Mouse (Mus musculus) myocyte (in vitro differentiated cells): ENCODE results near the gene Atg13. TPM values are rescaled to one million over a fixed set of nuclear protein-coding genes. Genes with fewer than 3 reads are reported as not detected.

Experiments used
- H3K27me3 ChIP-seq: one replicate; pipeline ENCODE4 v1.6.1; 2011; ENCODE audit not compliant: control insufficient read depth, insufficient read depth, insufficient read length
- H3K36me3 ChIP-seq: one replicate; pipeline ENCODE4 v1.6.1; 2011; ENCODE audit not compliant: control insufficient read depth, insufficient read depth
- H3K4me2 ChIP-seq: one replicate; pipeline ENCODE4 v1.6.1; 2011; ENCODE audit warnings: low read depth, control low read depth
- H3K4me3 ChIP-seq: one replicate; pipeline ENCODE4 v1.5.1; 2011; ENCODE audit warnings: mild to moderate bottlenecking, control low read depth, moderate library complexity
- H3K79me2 ChIP-seq: one replicate; pipeline ENCODE4 v1.6.1; 2011; ENCODE audit not compliant: control insufficient read depth, insufficient read depth
- H3ac ChIP-seq: one replicate; pipeline ENCODE4 v1.6.1; 2011; ENCODE audit not compliant: control insufficient read depth, insufficient read length
- CEBPB ChIP-seq: IDR thresholded peaks from 2 replicates; pipeline ENCODE4 v1.6.1; 2011; ENCODE audit warnings: mild to moderate bottlenecking, moderate library complexity; ENCODE audit not compliant: poor library complexity, insufficient read depth, severe bottlenecking
- E2F4 ChIP-seq: IDR thresholded peaks from one replicate; pipeline ENCODE4 v1.6.1; 2011; ENCODE audit warnings: mild to moderate bottlenecking, control low read depth, moderate library complexity; ENCODE audit not compliant: insufficient read depth
- MAX ChIP-seq: IDR thresholded peaks from one replicate; pipeline ENCODE4 v1.6.1; 2011; ENCODE audit warnings: low read depth, mild to moderate bottlenecking, control low read depth
- MYOD1 ChIP-seq, 3 experiments: IDR thresholded peaks; one replicate each; pipeline ENCODE4 v1.6.1; 2011; ENCODE audit warnings: control low read depth in 2 of 3, low read depth in 2 of 3, mild to moderate bottlenecking in 2 of 3, moderate library complexity in 1 of 3; ENCODE audit not compliant: insufficient read length in 2 of 3, control insufficient read depth in 1 of 3
- MYOG ChIP-seq, 3 experiments: IDR thresholded peaks; one replicate each; pipeline ENCODE4 v1.6.1; 2011; ENCODE audit warnings: control low read depth in 2 of 3, low read depth in 2 of 3, mild to moderate bottlenecking in 2 of 3; ENCODE audit not compliant: insufficient read length in 2 of 3, control insufficient read depth in 1 of 3, insufficient read depth in 1 of 3
- POLR2A ChIP-seq: IDR thresholded peaks from one replicate; pipeline ENCODE4 v1.6.1; 2011; ENCODE audit warnings: low read depth, mild to moderate bottlenecking, control low read depth, moderate library complexity; ENCODE audit not compliant: insufficient read length
- POLR2AphosphoS2 ChIP-seq: IDR thresholded peaks from one replicate; pipeline ENCODE4 v1.6.1; 2011; ENCODE audit warnings: low read depth, control low read depth; ENCODE audit not compliant: insufficient read length
- REST ChIP-seq: IDR thresholded peaks from one replicate; pipeline ENCODE4 v1.6.1; 2011; ENCODE audit warnings: mild to moderate bottlenecking, control low read depth, moderate library complexity; ENCODE audit not compliant: insufficient read depth, insufficient read length
- SRF ChIP-seq: IDR thresholded peaks from one replicate; pipeline ENCODE4 v1.6.1; 2011; ENCODE audit warnings: low read depth; ENCODE audit not compliant: control insufficient read depth, insufficient read length
- TCF12 ChIP-seq: IDR thresholded peaks from one replicate; pipeline ENCODE4 v1.6.1; 2011; ENCODE audit warnings: mild to moderate bottlenecking, control low read depth; ENCODE audit not compliant: poor library complexity, insufficient read depth, severe bottlenecking
- TCF3 ChIP-seq: IDR thresholded peaks from one replicate; pipeline ENCODE4 v1.6.1; 2011; ENCODE audit warnings: low read depth, control low read depth; ENCODE audit not compliant: insufficient read length
- USF1 ChIP-seq: IDR thresholded peaks from one replicate; pipeline ENCODE4 v1.6.1; 2011; ENCODE audit warnings: low read depth, mild to moderate bottlenecking, control low read depth, moderate library complexity
- polyA plus RNA-seq: library from polyadenylated mRNA; unstranded; fragments of >200 nt; fragmentation: generic; extraction: Trizol; gene quantifications from one replicate; pipeline ENCODE4 v1.2.1, GENCODE M21; 2012; ENCODE audit warnings: missing spikeins

The Atg13 gene
- polyA plus RNA-seq: 29.7 TPM

DNA sequence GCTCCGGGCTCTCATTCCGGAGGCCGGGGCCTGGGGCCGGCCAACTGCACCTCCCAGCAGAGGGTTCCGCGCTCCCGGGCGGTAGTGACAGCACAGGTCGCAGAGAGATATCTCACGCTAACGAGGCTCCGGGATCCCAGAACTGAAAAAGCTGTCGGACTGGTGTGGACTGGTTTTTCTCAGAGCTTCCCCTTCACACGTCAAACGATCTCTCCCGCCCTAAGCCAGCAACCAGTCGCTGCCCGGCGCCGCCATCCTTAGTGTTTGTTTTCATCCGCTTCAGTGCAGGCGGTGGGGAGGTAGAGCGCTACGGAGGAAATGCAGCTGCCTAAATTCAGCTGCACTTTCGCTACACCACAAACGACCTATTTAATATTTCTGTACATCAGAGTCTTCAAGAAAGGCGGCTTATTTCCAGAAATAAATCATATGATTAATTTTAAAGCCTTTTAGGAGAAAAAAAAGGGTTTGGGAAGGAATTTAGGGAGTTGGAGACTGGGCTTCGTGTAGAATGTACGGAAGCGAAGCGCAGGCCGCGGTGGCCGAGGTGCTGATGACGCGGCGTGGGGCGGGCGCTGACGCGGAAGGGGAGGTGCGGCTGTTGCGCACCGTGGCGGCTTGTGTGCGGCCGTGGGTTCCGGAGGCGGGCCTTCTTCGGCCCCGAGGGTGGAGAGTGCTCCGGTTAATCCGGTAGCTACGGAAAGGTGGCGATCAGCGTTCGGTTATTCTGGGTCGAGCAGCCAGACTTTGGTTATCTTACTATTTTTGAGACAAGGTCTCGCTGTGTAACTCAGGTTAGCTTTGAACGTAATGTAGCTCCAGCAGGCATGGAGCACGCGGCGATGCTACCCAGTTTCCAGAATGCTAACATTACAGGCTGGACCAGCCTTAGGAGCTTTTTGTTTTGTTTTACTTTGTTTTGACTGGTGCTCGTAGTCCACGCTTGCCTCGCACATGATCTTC is at the start of gene Atg13, which contains the start of gene Harbi1:
Gene Atg13, minus strand, starts transcription at position 305 of the 963 bp plus-strand sequence.
Gene Harbi1, plus strand, starts transcription at position 581 of the 963 bp plus-strand sequence.
- Histone ChIP-seq H3K4me3 (peak within 1 kb of the TSS; percentile 95), H3K79me2 (peaks cover 16% of the 10 kb centered on the region), H3K27me3 (no peaks in the 10 kb centered on the region), H3K4me2 (peak within 1 kb of the TSS; percentile 92), H3ac (peak within 1 kb of the TSS; percentile 23), H3K36me3 (no peaks in the 10 kb centered on the region)
- no peak for TF ChIP-seq TCF12
- no peak for TF ChIP-seq TCF3
- TF ChIP-seq E2F4: no peak
- peak in 2 of 3 experiments; percentile 47 to 73 for TF ChIP-seq MYOG (IDR thresholded peaks at IDR 0.05; ENCODE audit: control insufficient read depth in 1 of 3, insufficient read depth in 1 of 3, insufficient read length in 2 of 3, low read depth in 2 of 3)
- no peak for TF ChIP-seq REST
- peak; percentile 74 for TF ChIP-seq POLR2A
- TF ChIP-seq CEBPB: no peak
- TF ChIP-seq SRF: no peak
- TF ChIP-seq MAX: no peak
- peak; percentile 82 for TF ChIP-seq POLR2AphosphoS2
- no peak for TF ChIP-seq USF1
- peak in 2 of 3 experiments; percentile 40 to 61 for TF ChIP-seq MYOD1 (IDR thresholded peaks at IDR 0.05; ENCODE audit: control insufficient read depth in 1 of 3, insufficient read length in 2 of 3, low read depth in 2 of 3)

DNA sequence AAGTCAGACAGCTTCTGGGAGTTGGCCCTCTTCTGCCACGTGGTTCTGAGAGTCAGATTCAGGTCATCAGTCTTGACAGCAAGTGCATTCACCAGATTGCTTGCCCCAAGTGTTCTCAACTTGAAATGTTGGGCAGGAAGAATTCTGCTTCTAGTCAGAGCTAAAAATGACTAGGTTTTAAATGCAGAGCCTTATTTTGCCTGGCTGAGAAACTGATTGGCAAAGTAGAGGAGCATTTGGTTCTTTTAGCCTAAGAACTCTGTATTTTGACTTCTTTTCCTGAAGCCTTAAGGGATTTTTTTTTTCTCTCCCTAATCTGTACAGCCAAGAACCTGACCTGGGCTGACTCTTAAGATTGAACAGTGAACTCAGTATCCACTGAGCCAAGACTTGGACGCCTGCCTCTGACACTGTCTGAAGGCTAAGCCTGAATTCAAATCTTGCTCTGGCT is 39.5 kb upstream of the Atg13 start:
- H3K4me3 ChIP-seq: no peak overlapping the region
- no peak overlapping the region for H3ac ChIP-seq
- H3K79me2 ChIP-seq: peaks cover 62% of the 10 kb centered on the region
- H3K36me3 ChIP-seq: no peaks in the 10 kb centered on the region
- TF ChIP-seq MYOD1 (IDR thresholded peaks at IDR 0.05; ENCODE audit: control insufficient read depth in 1 of 3, insufficient read length in 2 of 3, low read depth in 2 of 3) (no peak), POLR2A (no peak), SRF (no peak), REST (no peak), CEBPB (no peak), MAX (no peak), MYOG (IDR thresholded peaks at IDR 0.05; ENCODE audit: control insufficient read depth in 1 of 3, insufficient read depth in 1 of 3, insufficient read length in 2 of 3, low read depth in 2 of 3) (no peak), USF1 (no peak), TCF3 (no peak), E2F4 (no peak), POLR2AphosphoS2 (no peak), TCF12 (no peak)
- H3K4me2 ChIP-seq: no peak overlapping the region
- H3K27me3 ChIP-seq: no peaks in the 10 kb centered on the region

DNA sequence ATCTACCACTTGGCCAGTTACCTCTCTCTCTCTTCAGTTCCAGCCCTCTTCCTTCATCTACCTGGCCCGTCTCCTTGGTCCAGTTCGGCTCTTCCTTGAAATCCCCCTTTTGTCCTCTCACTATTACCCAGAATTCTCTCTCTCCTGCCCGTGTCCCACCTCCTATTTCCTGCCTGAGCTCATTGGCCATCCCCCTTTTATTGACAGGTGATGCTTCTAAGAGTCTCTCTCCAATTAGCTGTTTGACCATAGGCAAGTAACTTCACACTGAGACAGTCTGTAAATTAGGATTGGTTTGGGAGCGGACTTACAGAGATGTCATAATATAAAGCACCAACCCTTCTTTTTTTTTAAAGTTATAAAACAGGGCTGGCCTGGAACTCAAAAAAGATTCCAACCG is 34.3 kb upstream of the Atg13 start:
- Histone ChIP-seq H3K4me3 (no peak overlapping the region), H3K79me2 (peaks cover 68% of the 10 kb centered on the region), H3ac (no peak overlapping the region), H3K27me3 (no peaks in the 10 kb centered on the region), H3K36me3 (no peaks in the 10 kb centered on the region), H3K4me2 (no peak overlapping the region)
- TF ChIP-seq CEBPB (no peak), E2F4 (no peak), MAX (no peak), TCF3 (no peak), REST (no peak), MYOG (IDR thresholded peaks at IDR 0.05; ENCODE audit: control insufficient read depth in 1 of 3, insufficient read depth in 1 of 3, insufficient read length in 2 of 3, low read depth in 2 of 3) (no peak), SRF (no peak), USF1 (no peak), POLR2A (no peak), MYOD1 (IDR thresholded peaks at IDR 0.05; ENCODE audit: control insufficient read depth in 1 of 3, insufficient read length in 2 of 3, low read depth in 2 of 3) (no peak), POLR2AphosphoS2 (no peak), TCF12 (no peak)

DNA sequence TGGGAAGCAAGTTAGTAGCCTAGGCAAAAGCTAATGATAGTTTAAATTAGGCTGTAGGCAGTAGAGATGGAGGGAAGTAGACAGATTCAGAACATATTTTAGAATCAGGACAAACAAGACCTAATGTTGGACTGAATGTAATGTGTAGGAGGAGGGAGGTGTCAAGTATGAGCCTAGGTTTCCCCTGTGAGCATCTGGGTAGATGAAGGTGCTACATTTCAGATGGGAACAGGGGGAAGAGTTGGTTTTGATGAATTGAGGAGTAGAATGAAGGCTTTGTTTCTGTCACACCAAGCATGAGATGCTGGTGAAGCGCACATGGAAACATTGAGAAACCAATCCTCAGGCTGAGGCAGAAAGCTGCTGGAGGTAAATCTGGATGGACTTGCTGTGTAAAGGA is 29.2 kb upstream of the Atg13 start:
- no peak overlapping the region for H3ac ChIP-seq
- no peak overlapping the region for H3K4me3 ChIP-seq
- H3K27me3 ChIP-seq: no peaks in the 10 kb centered on the region
- TF ChIP-seq REST: no peak
- TF ChIP-seq POLR2AphosphoS2: no peak
- no peak for TF ChIP-seq TCF3
- no peak for TF ChIP-seq MYOG (IDR thresholded peaks at IDR 0.05; ENCODE audit: control insufficient read depth in 1 of 3, insufficient read depth in 1 of 3, insufficient read length in 2 of 3, low read depth in 2 of 3)
- no peak for TF ChIP-seq TCF12
- no peak for TF ChIP-seq CEBPB
- no peak for TF ChIP-seq POLR2A
- TF ChIP-seq E2F4: no peak
- no peak for TF ChIP-seq SRF
- TF ChIP-seq MAX: no peak
- no peak for TF ChIP-seq MYOD1 (IDR thresholded peaks at IDR 0.05; ENCODE audit: control insufficient read depth in 1 of 3, insufficient read length in 2 of 3, low read depth in 2 of 3)
- no peak for TF ChIP-seq USF1
- H3K4me2 ChIP-seq: no peak overlapping the region
- no peaks in the 10 kb centered on the region for H3K36me3 ChIP-seq
- peaks cover 90% of the 10 kb centered on the region for H3K79me2 ChIP-seq
